29 mouse cellular contexts compared by ENCODE assay signal in genomic region chr7:94926547-94927123, GRCm38 (mm10).
DNase-seq lines count a peak whose midpoint lies in the region; ATAC-seq and TF ChIP-seq lines count a peak whose summit lies in the region.
"Had no signal": no experiment of that assay in that cellular context is flagged by ENCODE, and none has a peak within 500 bp of the region (broad histone marks: within the 10 kb centered on the region; RNA-seq: fewer than 3 reads in every experiment).

No protein-coding gene starts in this region.

- peak; percentile 61 for DNase-seq in brain, embryonic 14.5 days (ENCODE audit: low read depth)
- DNase-seq in cerebellum, postnatal 14 days = no peak
- no peak for DNase-seq in ovary, adult 18-20 months (ENCODE audit: low spot score)
- DNase-seq: adrenal gland, adult 8-10 months; adrenal gland, postnatal 36 days; cerebellum, adult 11 months; cerebellum, adult 2 months; cerebellum, adult 9-11 months; cerebellum, postnatal 36 days; embryo, embryonic 11 days; gastrocnemius, adult 2 months; gastrocnemius, postnatal 25 days; heart, adult 18-20 months; heart, postnatal 14 days; heart, postnatal 4 days; kidney, adult 2 months had no signal

- 15% methylated on average over 3 of the region's 3 CpGs for WGBS in forebrain, embryonic 13.5 days
- WGBS in forebrain, embryonic 16.5 days = 3% methylated on average over 3 of the region's 3 CpGs
- WGBS in neural tube, embryonic 15.5 days = 51% methylated on average over 3 of the region's 3 CpGs

- no peaks in the 10 kb centered on the region for H3K9me3 ChIP-seq in forebrain, embryonic 13.5 days (replicated peaks)
- no peaks in the 10 kb centered on the region for H3K9me3 ChIP-seq in forebrain, embryonic 16.5 days (ENCODE audit: control insufficient read depth, low read length)
- H3K9me3 ChIP-seq in neural tube, embryonic 15.5 days (replicated peaks) = no peaks in the 10 kb centered on the region
- H3K9me3 ChIP-seq: embryonic facial prominence, embryonic 10.5 days; embryonic facial prominence, embryonic 13.5 days; heart, embryonic 10.5 days; heart, embryonic 13.5 days; hindbrain, embryonic 12.5 days; hindbrain, embryonic 15.5 days had no signal

- H3K36me3 ChIP-seq in forebrain, embryonic 13.5 days (ENCODE audit: poor library complexity, severe bottlenecking) = no peaks in the 10 kb centered on the region
- no peaks in the 10 kb centered on the region for H3K36me3 ChIP-seq in forebrain, embryonic 16.5 days (ENCODE audit: control insufficient read depth, insufficient read depth)
- H3K36me3 ChIP-seq in neural tube, embryonic 15.5 days = no peaks in the 10 kb centered on the region
- H3K36me3 ChIP-seq: embryonic facial prominence, embryonic 10.5 days; embryonic facial prominence, embryonic 13.5 days; heart, embryonic 10.5 days; heart, embryonic 13.5 days; hindbrain, embryonic 12.5 days; hindbrain, embryonic 15.5 days had no signal

- H3K4me2 ChIP-seq in forebrain, embryonic 13.5 days = no peak overlapping the region
- H3K4me2 ChIP-seq in forebrain, embryonic 16.5 days (ENCODE audit: low read length) = no peak overlapping the region
- H3K4me2 ChIP-seq in neural tube, embryonic 15.5 days = no peak overlapping the region
- H3K4me2 ChIP-seq: embryonic facial prominence, embryonic 13.5 days; heart, embryonic 13.5 days; hindbrain, embryonic 12.5 days; hindbrain, embryonic 15.5 days had no signal

- no peak for TF ChIP-seq POLR2A in brain, embryonic 14.5 days (IDR thresholded peaks at IDR 0.05; ENCODE audit: borderline replicate concordance, extremely low read depth, insufficient read depth, insufficient read length, poor library complexity, severe bottlenecking)

- no peak overlapping the region for H3K4me3 ChIP-seq in forebrain, embryonic 13.5 days
- no peak overlapping the region for H3K4me3 ChIP-seq in forebrain, embryonic 16.5 days (replicated peaks; ENCODE audit: low read length)
- H3K4me3 ChIP-seq in neural tube, embryonic 15.5 days (replicated peaks) = no peak overlapping the region
- H3K4me3 ChIP-seq: embryonic facial prominence, embryonic 10.5 days; embryonic facial prominence, embryonic 13.5 days; erythroblast, embryonic 14.5 days; gastrocnemius, adult 2 months; heart, embryonic 10.5 days; heart, embryonic 13.5 days; hindbrain, embryonic 12.5 days; hindbrain, embryonic 15.5 days had no signal

- no peak overlapping the region for H3K27ac ChIP-seq in forebrain, embryonic 13.5 days
- H3K27ac ChIP-seq in forebrain, embryonic 16.5 days (ENCODE audit: low read length) = no peak overlapping the region
- H3K27ac ChIP-seq in neural tube, embryonic 15.5 days (replicated peaks) = no peak overlapping the region
- H3K27ac ChIP-seq: embryonic facial prominence, embryonic 10.5 days; embryonic facial prominence, embryonic 13.5 days; gastrocnemius, adult 2 months; heart, embryonic 10.5 days; heart, embryonic 13.5 days; hindbrain, embryonic 12.5 days; hindbrain, embryonic 15.5 days had no signal

- ATAC-seq in forebrain, embryonic 13.5 days = peak; percentile 70; the same call in 1 of the 2 replicates
- ATAC-seq in forebrain, embryonic 16.5 days = peak; percentile 72
- ATAC-seq in neural tube, embryonic 15.5 days (ENCODE audit: low FRiP score) = no peak
- ATAC-seq: activated CD4-positive, CD25-positive, alpha-beta regulatory T cell, adult 4 months; CD4-positive, CD25-positive, alpha-beta regulatory T cell, adult 4 months; intestine, postnatal 0 days had no signal

- TF ChIP-seq CTCF in brain, embryonic 14.5 days (IDR thresholded peaks at IDR 0.05; ENCODE audit: borderline replicate concordance, extremely low read depth, insufficient read depth, insufficient read length) = no peak

- H3K4me1 ChIP-seq in forebrain, embryonic 13.5 days = no peaks in the 10 kb centered on the region
- H3K4me1 ChIP-seq in forebrain, embryonic 16.5 days (replicated peaks; ENCODE audit: control insufficient read depth, insufficient read depth, low read length) = no peaks in the 10 kb centered on the region
- H3K4me1 ChIP-seq in neural tube, embryonic 15.5 days = no peaks in the 10 kb centered on the region
- H3K4me1 ChIP-seq: embryonic facial prominence, embryonic 10.5 days; embryonic facial prominence, embryonic 13.5 days; heart, embryonic 10.5 days; heart, embryonic 13.5 days; hindbrain, embryonic 12.5 days; hindbrain, embryonic 15.5 days had no signal

- H3K27me3 ChIP-seq in forebrain, embryonic 13.5 days = no peaks in the 10 kb centered on the region
- no peaks in the 10 kb centered on the region for H3K27me3 ChIP-seq in forebrain, embryonic 16.5 days (replicated peaks; ENCODE audit: control insufficient read depth, insufficient read depth, low read length)
- H3K27me3 ChIP-seq in neural tube, embryonic 15.5 days (replicated peaks) = no peaks in the 10 kb centered on the region
- H3K27me3 ChIP-seq: embryonic facial prominence, embryonic 13.5 days; heart, embryonic 13.5 days; hindbrain, embryonic 12.5 days; hindbrain, embryonic 15.5 days had no signal

- no peak overlapping the region for H3K9ac ChIP-seq in forebrain, embryonic 13.5 days
- H3K9ac ChIP-seq in forebrain, embryonic 16.5 days (replicated peaks; ENCODE audit: low read depth, low read length) = no peak overlapping the region
- no peak overlapping the region for H3K9ac ChIP-seq in neural tube, embryonic 15.5 days (replicated peaks)
- H3K9ac ChIP-seq: embryonic facial prominence, embryonic 13.5 days; heart, embryonic 13.5 days; hindbrain, embryonic 12.5 days; hindbrain, embryonic 15.5 days had no signal
